Mouse (Mus musculus) adrenal gland (tissue): ENCODE results near the gene Alox12b.

Source experiments
- intact Hi-C: fragments of 180-260 bp; cut with DNase I; formaldehyde crosslinking; loops from one replicate; pipeline ENCODE4 v1.15.1; 2025

Gene Alox12b

GRCm38 (mm10) chr11:69171626-69172025 is 14.8 kb downstream of the Alox12b start:
- intact Hi-C loops, result no loop called here

- intact Hi-C loops, result no loop called here
These were observed 15.8 kb downstream of the Alox12b start for GRCm38 (mm10) chr11:69172606-69173005.

- intact Hi-C loops, result no loop called here
These were observed 17.9 kb downstream of the Alox12b start for GRCm38 (mm10) chr11:69174722-69175121.

GRCm38 (mm10) chr11:69178525-69178924 is 21.7 kb downstream of the Alox12b start:
- intact Hi-C loops, result no loop called here

- intact Hi-C loops, result no loop called here
These were observed 22.7 kb downstream of the Alox12b start for GRCm38 (mm10) chr11:69179512-69179911.

- intact Hi-C loops, result no loop called here
These were observed 23.3 kb downstream of the Alox12b start for GRCm38 (mm10) chr11:69180120-69180519.

GRCm38 (mm10) chr11:69185031-69185430 is 28.2 kb downstream of the Alox12b start:
- intact Hi-C loops, result no loop called here

GRCm38 (mm10) chr11:69185936-69186335 is 29.1 kb downstream of the Alox12b start:
- intact Hi-C loops, result no loop called here

GRCm38 (mm10) chr11:69192840-69193239 is 36.1 kb downstream of the Alox12b start:
- intact Hi-C loops, result loop anchor here (1.0 kb wide), 1 partner anchor 51 kb away; no protein-coding TSS in a partner anchor

GRCm38 (mm10) chr11:69196766-69197165 is 40.0 kb downstream of the Alox12b start:
- intact Hi-C loops, result no loop called here

- intact Hi-C loops, result no loop called here
These were observed 40.4 kb downstream of the Alox12b start for GRCm38 (mm10) chr11:69197194-69197593.

GRCm38 (mm10) chr11:69197743-69198142 is 41.0 kb downstream of the Alox12b start, which contains the start of gene Alox8:
Alox8 (minus strand) TSS chr11:69197843.
- intact Hi-C loops, result no loop called here

GRCm38 (mm10) chr11:69199251-69199650 is 42.5 kb downstream of the Alox12b start:
- intact Hi-C loops, result no loop called here

GRCm38 (mm10) chr11:69200231-69200630 is 43.4 kb downstream of the Alox12b start:
- intact Hi-C loops, result no loop called here

GRCm38 (mm10) chr11:69202469-69203230 is 45.9 kb downstream of the Alox12b start:
- intact Hi-C loops, result no loop called here

- intact Hi-C loops, result no loop called here
These were observed 54.6 kb downstream of the Alox12b start for GRCm38 (mm10) chr11:69211431-69211830.

- intact Hi-C loops, result no loop called here
These were observed 60.6 kb downstream of the Alox12b start for GRCm38 (mm10) chr11:69217411-69217810.

GRCm38 (mm10) chr11:69218661-69219060 is 61.9 kb downstream of the Alox12b start:
- intact Hi-C loops, result no loop called here
